Mouse (Mus musculus) heart, postnatal 25 days (tissue): ENCODE measurements around the gene Yap1. TPM values are rescaled to one million over a fixed set of nuclear protein-coding genes. Genes with fewer than 3 reads are reported as not detected.

Experiments
- DNase-seq: peaks from one replicate; pipeline ENCODE4 v3.0.0; 2022; ENCODE audit warnings: low spot score
- intact Hi-C: fragments of 180-260 bp; cut with DNase I; formaldehyde crosslinking; loops from one replicate; pipeline ENCODE4 v1.15.1; 2025
- total RNA-seq, 2 experiments: library from RNA; stranded (reverse); gene quantifications; 2 replicates each; pipeline ENCODE4 v1.2.3; 2021

The Yap1 gene
- 10 to 100 TPM; 61.1 to 62.8 TPM for total RNA-seq

DNA sequence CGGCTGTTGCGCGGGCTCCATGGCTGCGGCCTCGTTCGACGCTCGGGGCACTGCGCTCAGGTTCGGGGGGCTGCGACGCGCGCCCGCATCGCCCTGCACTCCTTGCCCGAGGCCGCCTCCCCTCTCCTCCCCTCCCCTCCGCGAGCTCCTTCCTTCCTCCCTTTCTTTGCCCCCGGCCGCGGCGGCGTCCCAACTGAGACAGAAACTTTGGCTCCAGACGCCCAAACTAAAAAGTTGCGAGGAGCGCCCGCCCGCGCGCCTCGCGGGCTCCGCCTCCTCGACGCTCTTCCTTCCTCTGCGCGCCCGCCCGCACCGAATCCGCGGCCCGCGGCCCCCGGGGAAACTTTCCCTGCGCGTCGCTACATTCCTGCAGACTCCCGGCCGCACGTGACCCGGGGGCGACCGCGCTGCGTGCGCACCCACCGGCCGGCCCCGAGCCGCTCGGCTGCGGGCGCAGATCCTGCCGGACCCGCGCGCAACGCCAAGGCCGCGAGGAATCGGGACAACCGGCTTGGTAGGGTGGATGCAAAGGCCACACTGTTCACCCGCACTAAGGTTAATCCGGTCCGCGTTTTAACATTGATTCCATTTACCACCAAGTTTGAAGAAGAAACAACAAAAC, at the start of gene Yap1:
Gene Yap1 (minus strand): TSS at position 227 of the 622 bp plus-strand sequence.
- DNase-seq: peak; percentile 88
- intact Hi-C loops: loop anchor here (1.0 to 10.0 kb wide), 3 partner anchors 39 to 240 kb away; partner anchors contain the start of gene Tmem123

- DNase-seq: no peak
- intact Hi-C loops: loop anchor here (1.0 to 5.0 kb wide), 2 partner anchors 39 to 89 kb away; partner anchors contain the start of genes Cep126 and Yap1
Measured at GRCm38 (mm10) chr9:8043044-8043387, 38.6 kb upstream of the Yap1 start.

- intact Hi-C loops: loop anchor here (1.0 to 5.0 kb wide), 2 partner anchors 38 to 90 kb away; partner anchors contain the start of genes Cep126 and Yap1
Measured at GRCm38 (mm10) chr9:8042338-8043043, 38.1 kb upstream of the Yap1 start, which contains the start of gene Cfap300. Gene Cfap300, minus strand, starts transcription at chr9:8042823.

GRCm38 (mm10) chr9:8035546-8035945, 31.1 kb upstream of the Yap1 start:
- no peak for DNase-seq
- intact Hi-C loops: no loop called here

More at GRCm38 (mm10) chr9:8042338-8043043, 38.1 kb upstream of the Yap1 start, which contains the start of gene Cfap300:
- DNase-seq: peak; percentile 94

DNA sequence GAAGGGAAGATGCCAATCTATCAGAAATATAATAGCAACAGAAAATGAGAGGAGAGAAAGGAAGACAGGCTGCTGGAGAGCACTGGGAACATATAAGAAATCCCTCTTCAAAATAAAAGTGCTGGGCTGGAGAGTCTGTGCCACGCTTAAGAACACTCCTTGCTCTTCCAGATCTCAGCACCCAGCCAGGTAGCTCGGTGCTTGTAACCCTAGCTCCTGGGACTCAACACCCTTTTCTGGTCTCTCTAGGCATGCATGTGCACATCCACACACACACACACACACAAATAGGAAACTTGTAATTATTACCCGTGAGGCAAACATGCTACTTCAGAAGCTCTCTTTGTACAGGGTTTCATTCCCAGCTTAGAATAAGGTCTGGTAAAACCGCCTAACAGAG, 30.7 kb upstream of the Yap1 start:
- no peak for DNase-seq
- intact Hi-C loops: no loop called here

DNA sequence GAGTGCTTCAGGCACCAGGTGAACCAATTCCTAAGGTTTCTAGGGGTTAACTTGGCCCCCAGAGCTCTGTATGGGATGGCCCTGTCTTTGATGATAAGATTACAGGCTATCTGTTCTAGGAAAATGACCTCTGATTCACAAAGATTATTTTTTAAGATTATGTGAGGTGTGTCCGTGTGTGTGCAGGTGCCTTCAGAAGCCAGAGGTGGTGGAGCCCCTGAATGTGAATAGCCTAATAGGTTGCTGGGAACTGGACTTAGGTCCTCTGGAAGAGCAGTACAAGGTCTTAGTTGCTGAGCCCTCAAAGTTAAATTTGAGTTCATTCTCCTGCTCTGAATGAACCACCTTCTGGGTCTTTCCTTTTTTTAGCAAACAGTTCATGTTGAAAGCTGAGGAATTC, 29.7 kb upstream of the Yap1 start:
- intact Hi-C loops: no loop called here
- no peak for DNase-seq

DNA sequence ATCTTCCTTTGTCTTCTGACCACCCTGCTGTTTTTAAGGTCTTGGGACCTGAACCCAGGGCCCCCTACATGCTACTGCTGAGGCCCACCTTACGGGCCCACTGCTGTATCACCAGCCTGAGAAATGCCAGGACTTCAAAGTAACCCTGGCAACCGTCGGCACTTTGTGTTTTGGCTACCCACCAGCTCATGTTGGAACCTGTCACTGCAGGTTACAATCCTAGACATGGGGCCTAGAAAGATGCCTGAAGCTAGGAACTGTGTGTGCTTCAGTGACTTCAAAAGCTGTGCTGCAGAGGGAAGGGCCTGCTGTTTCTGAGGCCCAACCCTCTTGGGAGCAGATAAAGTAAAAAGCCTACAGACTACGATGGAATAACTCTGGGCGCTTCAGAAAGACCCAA, 28.5 kb upstream of the Yap1 start:
- intact Hi-C loops: no loop called here
- no peak for DNase-seq

DNA sequence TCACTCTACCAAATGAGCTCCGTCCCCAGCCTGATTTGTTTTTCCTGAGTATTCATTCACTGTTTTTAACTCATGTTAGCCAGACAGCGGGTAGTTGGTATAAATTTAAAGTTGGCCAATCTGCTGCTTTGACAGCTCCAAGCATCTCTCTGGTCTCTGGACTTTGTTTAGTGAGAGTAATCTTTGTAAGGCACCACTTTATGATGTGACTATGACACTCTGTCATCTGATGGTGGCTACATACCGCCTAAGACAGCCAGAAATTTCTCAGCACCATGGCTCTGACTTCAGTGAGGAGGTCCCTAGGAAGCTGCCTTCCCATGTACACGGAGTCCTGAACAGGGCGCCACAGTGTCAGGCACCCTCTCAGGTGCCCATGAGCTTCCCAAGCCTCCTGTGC, 14.2 kb upstream of the Yap1 start:
- intact Hi-C loops: no loop called here
- no peak for DNase-seq

GRCm38 (mm10) chr9:8017253-8017913, 13.0 kb upstream of the Yap1 start:
- intact Hi-C loops: no loop called here
- DNase-seq: no peak

DNA sequence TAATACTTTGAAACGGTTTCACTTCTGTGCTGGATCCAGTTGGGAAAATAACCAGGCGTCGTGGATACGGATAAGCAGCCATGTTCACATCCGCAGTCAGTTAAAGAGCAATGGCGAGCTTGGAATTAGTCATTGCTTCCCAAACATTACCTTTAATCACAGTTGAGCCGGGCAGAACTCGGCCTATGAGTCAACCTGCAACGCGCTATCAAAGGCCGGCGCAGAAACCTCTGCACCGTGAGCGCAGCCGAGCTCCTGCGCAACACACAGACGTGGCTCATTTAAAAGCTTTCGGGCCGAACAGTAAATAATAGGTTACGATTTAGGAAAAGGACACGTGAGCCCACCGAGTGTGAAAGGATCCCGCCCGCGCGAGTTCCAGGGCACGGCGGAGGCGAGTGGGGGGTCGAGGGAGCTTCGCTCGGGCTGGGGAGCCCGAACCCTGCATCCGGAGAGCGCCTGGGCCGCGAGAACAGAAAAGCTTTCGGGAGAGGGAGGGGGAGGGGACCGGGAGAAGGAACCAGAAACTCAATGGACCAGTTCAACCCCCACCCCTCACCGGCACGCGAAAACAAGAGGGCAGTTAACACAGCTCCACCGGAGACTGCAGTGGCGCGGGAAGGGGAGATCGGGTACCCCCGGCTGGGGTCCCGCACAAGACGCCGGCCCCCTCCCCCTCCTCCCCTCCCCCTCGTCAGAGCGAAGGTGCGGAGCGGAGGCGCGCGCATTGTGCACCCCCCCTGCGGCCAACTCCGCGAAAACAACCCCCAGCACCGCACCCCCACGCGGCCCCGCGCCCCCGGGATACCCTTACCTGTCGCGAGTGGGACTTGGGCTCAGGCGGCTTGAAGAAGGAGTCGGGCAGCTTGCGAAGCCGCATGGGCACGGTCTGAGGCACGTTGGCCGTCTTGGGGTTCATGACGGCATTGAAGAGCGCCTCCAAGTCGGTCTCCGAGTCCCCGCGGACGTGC, 810 bp downstream of the Yap1 start:
- DNase-seq: peak; percentile 27
- intact Hi-C loops: loop anchor here (1.0 to 10.0 kb wide), 4 partner anchors 19 to 239 kb away; partner anchors contain the start of gene Tmem123

DNA sequence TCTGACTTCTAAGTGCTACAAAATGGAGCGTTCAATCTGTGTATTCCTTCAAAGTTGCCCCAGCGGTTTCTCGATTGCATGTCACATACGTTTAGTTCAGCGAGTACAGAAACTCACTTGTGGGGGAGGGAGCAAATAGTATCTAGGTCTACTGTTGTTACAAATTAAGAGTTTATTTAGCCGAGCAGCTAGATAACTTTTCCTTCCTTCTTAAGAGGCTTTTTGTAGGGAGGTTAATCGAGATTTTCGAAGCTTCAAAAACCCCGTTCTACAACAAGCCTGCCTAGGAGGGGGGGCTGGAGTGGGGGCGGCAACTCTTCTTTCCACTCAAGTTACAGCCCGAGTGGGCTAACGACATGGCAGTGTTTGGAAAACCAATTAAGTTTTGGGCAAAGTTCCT, 1.6 kb downstream of the Yap1 start:
- intact Hi-C loops: loop anchor here (2.0 to 10.0 kb wide), 3 partner anchors 18 to 238 kb away; partner anchors contain the start of gene Tmem123
- no peak for DNase-seq

- intact Hi-C loops: loop anchor here (5.0 to 10.0 kb wide), 2 partner anchors 39 to 237 kb away; partner anchors contain the start of gene Tmem123
Measured at GRCm38 (mm10) chr9:8001352-8001751, 3.0 kb downstream of the Yap1 start.

GRCm38 (mm10) chr9:7994275-7994674, 10.1 kb downstream of the Yap1 start:
- no peak for DNase-seq
- intact Hi-C loops: no loop called here

More at GRCm38 (mm10) chr9:8001352-8001751, 3.0 kb downstream of the Yap1 start:
- DNase-seq: no peak

- peak; percentile 9 for DNase-seq
- intact Hi-C loops: no loop called here
Measured at GRCm38 (mm10) chr9:7992651-7993050, 11.7 kb downstream of the Yap1 start.

DNA sequence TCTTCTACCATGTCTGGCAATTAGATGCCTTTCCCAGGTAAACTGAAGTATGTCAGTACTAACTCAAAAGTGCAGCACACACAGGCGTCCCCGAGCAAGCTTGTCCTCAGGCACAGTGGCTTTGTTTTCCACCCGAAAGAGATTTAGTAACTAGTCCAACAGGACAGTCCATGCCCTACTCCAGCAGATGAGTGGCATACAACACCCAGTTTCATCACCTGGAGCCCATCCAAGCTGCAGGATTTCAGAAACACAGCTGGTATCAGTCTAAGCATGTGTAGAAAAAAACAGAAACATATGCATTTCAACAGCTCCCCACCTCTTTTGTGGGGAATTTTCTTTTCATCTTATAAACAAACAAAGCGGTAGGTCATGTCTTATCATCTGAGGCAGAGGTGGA, 13.5 kb downstream of the Yap1 start:
- no peak for DNase-seq
- intact Hi-C loops: no loop called here

DNA sequence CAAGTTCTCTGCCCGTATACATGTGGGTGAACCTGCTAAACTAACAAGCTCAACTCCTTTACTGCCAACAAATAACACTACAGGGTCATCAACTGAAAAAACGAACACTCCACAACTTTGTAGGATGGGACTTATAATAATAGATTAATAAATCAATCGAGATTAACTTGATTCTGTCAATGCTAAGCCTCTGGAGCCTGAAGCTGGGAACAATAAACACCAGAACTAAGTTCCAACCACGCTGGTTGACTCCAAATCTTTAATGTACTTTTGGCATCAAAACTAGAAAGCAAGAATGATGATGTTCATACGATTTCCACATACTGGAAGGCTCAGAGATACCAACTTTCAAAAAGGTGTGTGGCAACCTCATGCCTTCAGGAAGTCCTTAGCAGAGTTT, 17.3 kb downstream of the Yap1 start:
- intact Hi-C loops: no loop called here

DNA sequence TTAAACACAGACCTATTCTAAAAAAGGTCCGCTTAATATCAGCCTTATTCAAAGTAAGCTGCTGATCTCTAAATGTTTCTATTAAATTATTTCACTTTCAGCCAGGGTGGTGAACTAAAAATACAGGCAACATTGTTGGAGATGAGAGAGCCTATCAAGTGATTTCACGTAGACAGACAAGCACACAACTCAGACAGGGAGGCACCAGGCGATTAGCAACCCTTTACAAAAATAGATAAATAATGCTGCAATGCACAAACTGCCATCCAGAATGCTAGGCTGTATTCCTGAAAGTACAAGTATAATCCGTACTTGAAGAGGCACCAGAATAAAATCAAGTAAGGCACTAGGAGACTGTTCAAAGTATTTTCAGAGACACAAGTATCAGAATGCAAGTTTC, 20.1 kb downstream of the Yap1 start:
- no peak for DNase-seq
- intact Hi-C loops: loop anchor here (2.0 kb wide), 1 partner anchor 19 kb away; no protein-coding TSS in a partner anchor

More for the DNA sequence above, 17.3 kb downstream of the Yap1 start:
- no peak for DNase-seq

DNA sequence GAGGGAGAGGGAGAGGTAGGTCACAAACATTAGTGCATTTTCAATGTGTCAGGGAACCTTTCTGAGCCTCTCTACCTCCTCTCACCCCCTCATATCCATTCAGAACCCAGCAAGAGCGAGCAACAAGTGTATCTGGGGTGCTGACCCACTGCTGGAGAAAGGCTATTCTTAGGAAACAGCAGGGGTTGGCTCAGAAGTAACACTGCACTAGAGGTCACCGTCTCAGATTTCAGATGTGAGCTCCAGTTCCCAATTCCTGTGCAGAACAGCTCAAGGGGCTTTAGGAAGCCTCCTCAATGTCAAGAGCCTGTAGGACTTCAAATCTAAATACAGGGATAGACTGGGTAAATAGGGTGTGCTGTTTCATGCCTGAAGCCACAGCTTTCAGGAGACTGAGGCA, 20.7 kb downstream of the Yap1 start:
- DNase-seq: no peak
- intact Hi-C loops: loop anchor here (2.0 kb wide), 1 partner anchor 19 kb away; no protein-coding TSS in a partner anchor

DNA sequence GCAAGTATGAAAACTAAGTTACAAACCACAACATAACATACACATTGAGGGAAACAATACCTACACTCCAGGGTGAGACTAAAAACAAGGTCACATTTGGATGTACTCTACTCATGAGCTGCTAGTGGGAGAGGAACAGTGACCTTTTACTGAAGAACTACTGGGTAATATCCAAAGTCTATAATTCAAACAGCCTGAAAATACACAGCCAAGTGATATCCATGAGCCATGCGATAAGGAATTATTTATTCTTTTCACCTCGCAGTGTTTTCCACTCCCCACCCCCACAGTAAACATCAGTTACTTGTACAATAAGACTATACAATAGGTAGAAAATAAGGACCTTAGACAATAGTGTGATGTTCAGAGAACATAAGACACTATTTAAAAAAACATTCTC, 24.2 kb downstream of the Yap1 start:
- intact Hi-C loops: no loop called here
- no peak for DNase-seq
